Mouse (Mus musculus) spleen, adult 18-20 months (tissue): Measurements from ENCODE around the gene Fam110a.

Experiments
- DNase-seq, 2 experiments: peaks; one replicate each; pipeline ENCODE4 v3.0.0; 2022; ENCODE audit warnings: mixed read lengths in 2 of 2

The Fam110a gene

DNA sequence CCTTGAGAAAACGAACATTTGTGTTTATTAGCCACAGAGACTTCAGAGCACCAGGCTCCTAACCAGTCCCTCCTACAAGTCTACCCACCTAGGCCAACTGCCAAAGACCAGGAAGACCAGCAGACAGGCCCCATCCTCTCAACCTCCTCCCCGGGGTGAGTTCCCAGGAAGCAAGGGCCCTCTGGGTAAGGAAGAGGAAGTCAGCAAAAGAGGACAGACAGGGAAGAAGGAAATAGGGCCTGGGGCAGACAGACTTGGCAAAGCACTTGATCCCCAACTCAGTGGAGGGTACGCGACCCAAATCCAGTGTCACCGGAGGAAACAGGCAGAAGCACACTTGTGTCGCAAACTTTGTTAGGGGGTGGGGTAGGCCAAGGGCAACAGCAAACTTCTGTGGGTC lies 10.6 kb downstream of the Fam110a start:
- DNase-seq = no peak

DNA sequence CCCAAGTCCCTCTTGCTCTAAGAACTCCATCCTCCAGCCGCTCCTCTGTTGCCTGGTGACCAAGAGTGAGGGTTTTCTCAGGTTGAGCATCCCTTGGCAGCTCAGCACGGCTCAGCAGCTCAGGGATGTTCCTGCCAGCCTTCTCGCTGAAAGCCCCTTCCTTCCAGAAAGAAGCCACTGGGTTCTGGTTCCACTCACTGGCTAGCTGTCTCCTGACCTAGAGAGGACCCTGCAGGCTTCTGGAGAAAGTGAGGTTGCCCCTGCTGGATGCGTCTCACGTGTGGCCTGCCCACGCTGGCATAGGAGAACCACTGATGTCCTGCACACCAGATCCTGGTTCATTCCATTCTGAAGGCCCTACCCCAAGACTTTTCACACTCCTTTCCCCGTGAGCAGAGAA lies 11.0 kb downstream of the Fam110a start:
- DNase-seq = no peak

DNA sequence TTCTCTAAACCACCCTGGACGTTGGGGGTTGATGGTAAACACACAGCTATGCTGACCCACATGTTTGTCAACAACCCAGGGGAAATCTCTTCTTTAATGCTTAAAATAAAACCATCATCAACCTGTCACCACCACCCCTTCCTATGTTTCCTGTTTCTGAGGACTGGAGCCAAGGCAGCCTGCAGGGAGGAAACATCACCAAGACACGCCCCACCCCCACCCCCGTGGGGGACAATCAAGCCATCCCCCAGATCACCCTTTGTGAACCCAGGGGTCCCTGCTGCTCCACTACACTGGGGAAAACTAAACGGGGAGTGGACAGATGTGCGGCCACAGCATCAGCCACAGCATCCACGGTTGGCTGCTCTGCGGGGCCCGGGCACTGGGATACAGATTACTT lies 11.6 kb downstream of the Fam110a start:
- no peak for DNase-seq

DNA sequence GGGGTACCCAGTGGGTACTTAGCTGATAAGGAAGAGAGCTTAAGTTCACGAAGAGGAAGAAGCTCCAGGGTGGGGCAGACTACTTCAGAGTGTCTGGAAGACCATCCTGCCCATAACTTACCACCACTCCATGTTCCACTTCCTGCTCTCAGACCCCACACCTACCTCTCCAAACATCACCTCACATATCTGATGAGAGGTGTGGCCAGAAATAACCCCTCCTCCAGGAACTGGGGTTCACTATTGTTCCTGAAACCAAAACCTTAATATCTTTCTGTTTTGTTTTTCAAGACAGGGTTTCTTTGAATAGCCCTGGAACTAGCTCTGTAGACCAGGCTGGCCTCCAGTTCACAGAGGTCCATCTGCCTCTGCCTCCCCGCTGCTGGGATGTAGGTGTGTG lies 12.2 kb downstream of the Fam110a start:
- no peak for DNase-seq

DNA sequence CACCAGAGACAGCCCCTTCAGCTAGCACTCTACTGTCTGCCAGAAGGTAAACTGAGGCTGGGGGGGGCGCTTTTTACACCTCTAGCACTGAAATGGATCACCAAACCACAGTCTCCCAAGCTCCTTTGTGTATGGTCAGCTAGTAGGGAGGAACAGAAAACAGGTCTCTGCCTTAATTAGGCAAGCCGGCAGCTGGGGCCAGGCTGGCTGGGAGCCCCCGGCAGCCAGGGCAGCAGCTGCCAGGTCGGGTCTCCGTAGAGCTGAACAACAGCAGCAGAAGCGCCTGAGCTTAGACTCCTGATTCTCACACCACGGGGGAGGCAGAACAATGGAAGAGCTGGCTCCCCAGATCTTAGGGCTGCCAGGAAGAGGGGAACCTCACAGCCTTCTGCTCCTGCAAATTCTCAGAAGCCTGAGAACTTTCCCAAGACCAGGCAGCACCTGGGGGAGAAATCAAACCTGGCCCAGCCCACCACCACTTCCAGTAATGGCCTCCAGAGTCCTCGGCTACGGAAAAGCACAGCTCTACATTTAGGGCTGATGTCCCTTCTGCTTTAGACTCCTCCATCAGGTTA lies 12.8 kb downstream of the Fam110a start:
- no peak for DNase-seq

DNA sequence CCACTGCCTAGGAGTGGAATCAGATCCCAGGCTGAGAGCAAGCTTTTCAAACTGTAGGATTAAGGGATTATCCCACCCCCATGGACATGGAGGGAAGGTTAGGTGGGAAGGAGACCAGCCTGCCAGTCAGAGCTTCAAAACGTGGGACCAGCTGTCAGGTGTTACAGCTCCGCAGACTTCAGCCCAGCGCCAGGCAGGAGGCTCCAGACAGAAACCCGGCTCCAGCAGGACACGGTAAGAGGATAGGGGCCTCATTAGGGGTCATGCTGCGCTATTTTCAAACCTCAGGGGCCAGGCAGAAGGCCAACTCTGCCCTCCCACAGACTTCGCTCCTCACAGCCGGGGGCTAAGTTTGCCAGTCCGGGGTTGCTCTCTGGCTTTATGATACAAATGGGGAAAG lies 16.0 kb downstream of the Fam110a start:
- DNase-seq = no peak

DNA sequence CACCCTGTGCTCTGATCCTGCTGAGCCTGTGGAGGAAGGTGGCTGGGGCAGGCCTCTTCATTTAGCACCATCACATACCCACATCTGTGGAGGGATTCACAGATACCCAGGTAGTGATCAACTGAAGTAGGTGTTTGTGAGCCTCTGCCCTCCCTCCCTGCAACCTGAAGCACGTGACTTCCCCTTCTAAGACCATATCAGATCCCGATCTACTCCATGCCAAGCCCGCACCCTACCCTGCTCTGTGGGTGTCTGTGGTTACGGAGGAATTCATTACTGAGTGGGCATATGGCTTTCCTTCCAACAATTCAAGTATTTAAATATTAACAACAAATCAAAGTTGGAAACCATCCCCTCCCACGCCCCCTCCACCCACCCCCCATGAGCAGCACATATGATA lies 16.7 kb downstream of the Fam110a start:
- no peak for DNase-seq

DNA sequence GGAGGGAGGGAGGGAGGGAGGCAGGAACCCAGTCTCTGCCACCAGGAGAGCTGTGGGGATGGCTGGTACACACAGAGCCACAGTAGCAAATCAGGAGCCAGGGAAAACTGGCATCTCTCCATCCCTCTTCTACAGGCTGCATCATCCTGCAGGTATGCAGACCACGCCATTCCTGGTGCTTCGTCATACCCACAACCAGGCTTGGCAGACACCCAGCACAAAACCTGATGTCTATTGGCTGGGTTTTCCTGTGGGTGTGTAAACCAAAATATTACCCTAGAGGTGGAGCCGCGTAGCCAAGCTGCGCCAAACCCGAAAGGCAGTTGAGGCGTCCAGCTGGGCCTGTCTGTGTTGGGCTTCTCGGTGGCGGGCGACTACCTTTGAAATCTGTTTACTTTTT lies 17.5 kb downstream of the Fam110a start:
- no peak for DNase-seq

DNA sequence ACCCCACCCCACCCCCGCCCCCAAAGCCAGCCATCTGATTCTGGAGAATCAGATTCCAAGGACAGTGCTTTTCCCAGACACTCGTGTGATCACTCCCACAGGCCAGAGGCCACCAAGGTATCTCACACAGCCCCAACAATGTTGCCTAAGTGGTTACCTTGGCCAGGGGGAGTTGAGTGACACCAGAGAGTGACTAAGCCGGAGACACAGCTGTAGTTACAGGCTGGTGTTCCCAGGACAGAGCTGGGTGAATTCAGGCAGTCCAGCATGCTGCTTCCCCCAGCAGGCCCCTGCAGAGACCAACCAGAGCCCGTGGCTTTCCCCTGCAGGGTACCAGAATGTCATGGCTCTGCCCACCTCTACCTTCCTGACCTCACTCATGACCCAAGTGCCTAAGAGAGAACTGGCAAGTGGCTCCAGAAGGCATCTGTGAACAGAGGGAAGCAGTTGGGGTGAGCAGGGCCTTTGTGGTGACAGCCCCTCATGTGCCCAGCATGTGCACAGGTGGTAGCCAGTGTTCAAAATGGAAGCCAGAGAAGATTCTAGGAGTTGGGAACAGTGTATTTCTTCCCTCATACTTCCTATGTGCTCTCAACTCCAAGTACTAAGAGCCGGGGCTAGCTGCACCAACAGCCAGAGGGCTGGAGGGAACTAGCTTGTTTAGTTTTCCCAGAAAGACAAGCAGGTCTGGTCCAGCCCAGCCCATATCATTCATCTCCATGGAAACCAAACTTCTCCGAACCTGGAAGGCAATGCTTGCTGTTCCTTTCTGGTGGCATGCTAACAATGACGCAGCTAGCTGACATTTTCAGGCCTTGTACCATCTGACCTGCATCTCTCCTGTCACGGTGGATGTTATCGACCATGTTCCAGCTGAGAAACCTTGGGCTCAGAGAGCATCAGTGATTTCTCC lies 18.5 kb downstream of the Fam110a start:
- no peak for DNase-seq

DNA sequence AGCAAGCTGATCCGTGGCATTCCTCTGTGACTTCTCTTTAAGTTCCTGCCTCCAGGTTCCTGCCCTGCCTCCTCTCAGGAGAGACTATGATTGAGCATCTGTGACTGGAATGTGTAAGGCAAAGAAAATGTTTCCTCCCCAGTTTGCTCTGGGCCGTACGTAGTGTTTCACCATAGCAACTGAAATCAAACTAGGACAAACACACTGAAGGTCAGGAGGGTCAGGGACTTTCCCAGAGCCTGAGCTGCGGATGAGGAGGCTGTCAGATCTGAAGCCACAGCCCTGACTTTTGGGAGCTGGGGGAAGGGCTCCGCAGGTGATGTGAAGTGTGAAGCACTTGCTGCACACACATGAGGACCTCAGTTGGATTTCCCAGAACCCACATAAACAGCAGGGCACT lies 20.7 kb downstream of the Fam110a start:
- DNase-seq = no peak

DNA sequence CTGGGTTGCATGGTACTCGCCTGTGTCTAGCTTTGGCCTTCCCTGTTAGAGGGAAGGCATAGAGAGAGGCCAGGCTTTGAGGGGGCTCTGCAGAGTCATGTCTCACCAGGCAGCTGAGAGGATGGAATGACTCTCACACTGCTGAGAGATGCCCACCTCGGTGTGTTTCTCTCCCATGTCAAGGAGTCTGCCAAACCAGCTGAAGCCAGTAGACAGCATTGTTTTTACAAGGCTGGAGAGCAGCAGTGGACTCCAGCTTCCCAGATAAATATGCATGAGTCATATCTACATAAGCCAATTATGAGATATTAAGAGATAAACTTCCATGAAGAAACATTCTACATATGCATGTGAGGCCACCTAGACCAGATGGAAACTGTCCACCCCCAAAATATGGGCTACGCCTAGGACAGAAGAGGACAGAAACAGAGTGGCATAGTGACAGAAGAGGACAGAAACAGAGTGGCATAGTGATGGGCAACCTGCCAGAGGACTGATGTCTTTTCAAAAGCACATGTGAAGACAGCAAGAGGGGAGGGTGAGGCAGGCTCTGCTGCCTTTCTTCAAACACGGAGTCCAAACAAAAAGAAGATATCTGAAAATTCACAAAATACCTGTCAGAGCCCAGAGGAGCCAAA lies 23.4 kb downstream of the Fam110a start:
- no peak for DNase-seq

DNA sequence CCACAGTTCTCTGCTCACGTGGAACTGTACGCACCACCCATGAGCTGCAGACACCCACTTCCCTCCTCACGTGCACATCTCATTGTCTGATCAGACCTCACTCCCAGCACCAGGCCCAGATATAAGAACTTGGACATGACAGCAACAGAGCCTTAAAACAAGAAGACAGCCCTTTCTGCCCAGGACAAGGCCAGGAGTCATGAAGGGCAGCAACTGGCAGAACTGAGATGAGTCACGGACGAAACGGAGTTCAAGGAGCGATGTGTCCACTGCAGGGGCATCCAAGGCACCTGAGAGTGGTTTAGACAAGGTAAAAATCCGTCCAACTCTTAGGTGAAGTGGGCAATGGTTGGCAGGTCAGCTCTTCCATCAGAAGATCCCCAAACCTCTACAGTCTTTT lies 26.4 kb downstream of the Fam110a start:
- no peak for DNase-seq

DNA sequence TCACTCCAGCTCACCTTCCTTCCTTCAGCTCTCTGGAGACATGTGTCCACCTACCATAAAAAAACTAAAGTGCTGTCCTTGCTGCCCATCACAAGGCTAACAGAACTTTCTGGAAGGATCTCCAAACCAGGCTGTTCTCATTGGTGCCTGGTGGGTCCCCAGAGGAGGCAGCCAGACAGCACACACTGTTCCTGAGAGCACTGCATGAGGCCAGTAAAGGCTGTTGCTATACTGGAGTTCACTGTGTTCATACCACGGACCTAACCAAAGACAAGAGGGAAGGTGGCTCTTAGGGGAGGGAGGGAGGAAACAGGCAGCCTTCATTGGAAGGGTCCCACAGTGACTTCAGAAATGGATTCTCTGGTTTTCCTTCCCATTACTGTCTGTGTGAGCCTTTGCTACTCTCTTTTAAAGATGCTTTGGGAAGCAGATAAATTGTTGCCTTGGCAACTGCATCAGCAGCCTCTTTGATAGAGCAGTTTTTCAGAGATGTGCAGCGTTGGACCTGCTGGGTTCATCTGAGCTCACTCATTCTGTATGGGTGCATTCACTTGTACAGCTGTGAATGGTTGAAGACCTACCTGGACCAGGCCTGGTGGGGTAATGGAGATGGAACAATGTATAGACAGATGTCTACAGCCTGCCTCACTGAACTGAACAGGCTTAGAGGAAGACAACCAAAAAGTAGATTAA lies 30.8 kb downstream of the Fam110a start:
- no peak for DNase-seq

DNA sequence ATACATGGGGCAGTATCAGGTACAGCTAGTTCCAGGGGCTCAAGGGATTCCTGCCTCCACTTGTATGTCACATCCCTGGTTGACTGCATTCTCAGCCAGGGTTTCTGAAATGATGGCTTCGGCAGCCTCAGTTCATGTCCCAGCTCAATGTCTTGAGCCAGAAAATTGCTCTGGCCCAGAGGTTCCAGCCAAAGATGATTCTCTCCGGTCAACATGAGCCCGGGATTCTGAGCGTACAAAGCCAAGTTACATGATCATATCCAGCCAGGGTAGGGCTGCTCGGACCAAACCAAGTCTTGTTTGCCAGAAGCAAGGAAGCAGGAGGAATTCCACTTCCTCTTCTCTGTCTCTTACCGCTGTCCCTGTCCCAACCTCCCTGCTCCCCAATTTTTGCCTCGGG lies 31.7 kb downstream of the Fam110a start:
- DNase-seq = no peak

DNA sequence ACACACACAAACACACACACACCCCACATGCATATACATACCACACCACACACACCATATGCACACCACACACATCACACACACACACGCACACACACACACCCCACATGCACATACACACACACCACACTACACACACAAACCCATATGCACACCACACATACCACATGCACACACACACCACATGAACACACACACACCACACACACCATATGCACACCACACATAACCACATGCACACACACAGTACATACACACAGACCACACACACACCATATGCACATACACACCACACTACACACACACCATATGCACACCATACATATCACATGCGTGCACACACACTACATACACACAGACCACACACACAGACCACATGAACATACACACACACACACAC lies 32.4 kb downstream of the Fam110a start:
- no peak for DNase-seq

DNA sequence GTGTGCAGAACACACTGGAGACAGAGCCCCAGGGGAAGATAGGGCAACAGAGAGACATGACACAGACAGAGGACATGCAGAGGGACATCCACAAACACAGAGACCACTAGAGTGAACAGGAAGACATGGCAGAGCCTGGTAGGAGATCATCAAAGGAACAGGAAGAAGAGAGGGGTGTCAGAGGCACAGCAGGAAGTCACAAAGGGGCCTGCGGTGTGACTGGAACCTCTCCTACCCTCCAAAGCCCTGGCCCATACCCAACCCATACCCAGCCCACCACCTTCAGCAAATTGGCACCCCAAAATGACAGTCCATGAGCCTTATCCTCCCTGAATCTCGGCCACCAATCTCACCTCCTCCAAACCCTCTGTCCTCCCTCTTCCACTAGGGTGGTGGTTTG lies 35.9 kb downstream of the Fam110a start:
- DNase-seq = no peak

DNA sequence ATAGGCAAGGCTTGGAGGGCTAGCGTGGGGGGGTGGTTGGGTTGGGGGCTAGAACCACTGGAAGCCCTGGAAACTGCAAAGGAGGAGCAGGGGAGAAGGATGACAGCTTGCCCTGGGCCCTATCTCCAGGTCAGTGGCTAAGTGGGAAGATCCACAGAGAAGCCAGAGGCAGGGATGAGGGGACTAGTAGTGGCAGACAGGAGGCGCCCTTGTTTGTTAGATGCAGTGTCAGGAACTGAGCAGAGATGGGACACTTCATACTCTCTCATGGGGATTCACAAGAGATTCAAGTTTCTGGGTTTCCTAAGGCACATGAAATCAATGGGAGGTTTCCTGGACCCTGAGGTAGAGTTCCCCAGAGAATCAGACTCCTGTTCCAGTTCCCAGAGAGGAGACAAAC lies 38.8 kb downstream of the Fam110a start:
- peak in 1 of 2 experiments; percentile 22 for DNase-seq

DNA sequence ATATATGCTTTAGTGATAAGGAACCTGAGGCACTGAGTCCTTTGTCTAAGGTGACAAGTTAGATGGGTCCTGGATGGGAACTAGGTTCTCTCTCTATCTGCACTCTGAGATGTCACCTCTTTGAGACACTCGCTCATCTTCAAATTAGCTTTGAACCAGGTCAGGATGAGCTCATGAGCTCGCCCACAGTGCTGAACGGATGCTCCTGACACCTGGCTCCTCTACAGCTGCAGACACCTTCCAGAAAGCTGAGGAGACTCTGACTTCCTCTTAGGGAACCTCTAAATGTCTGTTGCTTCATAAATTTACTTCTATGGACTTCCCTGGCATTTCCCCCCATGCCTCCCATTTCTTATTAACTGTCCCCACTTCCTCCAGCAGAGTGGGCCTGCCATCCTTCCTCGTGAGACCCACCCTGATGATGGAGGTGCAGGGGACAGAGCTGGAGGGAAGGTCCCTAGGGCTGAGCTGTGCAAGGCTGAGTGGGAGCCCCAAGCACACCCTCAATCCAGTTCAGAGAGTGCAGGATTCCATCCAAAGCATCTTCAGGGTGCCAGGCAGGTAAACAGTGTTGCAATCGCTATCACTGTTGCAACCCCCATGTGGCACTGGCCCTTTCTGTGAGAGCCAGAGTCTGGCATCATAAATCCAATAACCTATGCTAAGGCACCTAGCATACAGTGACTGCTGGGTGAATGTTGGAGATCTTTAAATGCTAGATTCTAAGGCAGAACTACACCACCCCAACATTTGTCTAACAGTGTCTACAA lies 40.2 kb downstream of the Fam110a start:
- DNase-seq = no peak

DNA sequence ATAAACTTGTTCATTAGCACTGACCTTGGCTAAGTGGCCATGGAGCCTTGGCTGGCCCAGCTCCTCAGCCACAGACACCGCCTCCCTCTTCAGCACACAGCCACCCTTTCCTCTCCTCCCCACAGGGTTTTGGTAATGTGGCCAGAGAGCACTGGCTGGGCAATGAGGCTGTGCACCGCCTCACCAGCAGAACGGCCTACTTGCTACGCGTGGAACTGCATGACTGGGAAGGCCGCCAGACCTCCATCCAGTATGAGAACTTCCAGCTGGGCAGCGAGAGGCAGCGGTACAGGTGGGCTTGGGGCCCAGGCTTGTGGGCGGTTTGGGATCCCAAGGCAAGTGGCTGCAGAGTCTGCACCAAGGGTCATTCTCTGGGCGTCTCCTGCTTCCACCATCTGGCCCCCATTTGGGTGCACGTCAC lies 41.2 kb downstream of the Fam110a start:
- no peak for DNase-seq

DNA sequence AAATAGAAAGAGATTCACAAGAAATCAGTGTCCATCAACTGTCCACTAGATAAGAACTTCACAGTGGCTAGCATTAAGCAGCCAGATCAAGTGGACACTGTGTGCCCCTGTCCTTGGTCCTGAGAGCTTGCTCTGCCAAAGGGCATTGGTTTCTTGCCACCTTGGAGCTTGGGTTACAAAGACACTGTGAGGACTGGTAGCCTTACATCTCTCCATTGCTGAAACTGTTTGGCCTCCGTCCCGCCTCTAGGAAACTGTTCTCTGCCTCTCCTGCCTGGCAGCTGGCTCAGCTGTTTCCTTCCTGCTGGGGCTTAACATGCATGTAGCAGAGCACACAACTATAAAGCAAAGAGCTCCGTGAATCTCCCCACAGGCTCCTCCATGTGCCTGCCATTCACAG lies 42.1 kb downstream of the Fam110a start:
- DNase-seq = no peak

DNA sequence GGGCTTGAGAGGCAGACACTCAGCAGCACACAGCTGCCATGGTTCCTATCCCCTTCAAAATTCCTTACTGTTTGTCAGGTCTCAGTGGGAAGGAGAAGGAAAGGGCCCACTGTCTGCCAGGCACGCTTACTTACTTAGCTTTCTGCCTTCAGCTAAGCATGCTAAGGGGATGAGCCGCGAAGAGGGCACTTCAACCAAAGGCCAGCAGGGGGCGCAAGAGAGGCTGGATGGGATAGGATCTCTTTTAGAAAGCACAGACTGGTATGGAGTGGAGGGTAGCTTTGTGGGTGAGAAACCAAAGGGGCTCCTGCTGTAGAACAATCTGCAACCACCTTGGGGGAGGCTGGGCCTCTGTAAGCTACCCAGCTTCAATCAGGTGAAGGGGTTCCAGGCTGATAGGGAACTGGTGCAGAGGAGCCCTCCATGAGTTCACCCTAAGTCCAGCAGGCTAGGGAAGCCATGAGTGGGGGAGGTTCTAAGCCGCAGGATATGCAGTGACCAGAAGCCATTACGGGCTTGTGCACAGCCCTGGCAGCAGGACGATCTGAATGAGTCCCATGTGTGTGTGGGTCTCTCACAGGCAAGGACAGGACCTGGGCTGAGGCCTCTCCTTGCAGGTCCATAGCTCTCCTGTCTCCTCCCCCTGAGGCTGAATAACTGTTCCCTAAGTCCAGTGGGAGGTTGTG lies 49.5 kb downstream of the Fam110a start:
- peak; percentile 47 to 80 for DNase-seq

DNA sequence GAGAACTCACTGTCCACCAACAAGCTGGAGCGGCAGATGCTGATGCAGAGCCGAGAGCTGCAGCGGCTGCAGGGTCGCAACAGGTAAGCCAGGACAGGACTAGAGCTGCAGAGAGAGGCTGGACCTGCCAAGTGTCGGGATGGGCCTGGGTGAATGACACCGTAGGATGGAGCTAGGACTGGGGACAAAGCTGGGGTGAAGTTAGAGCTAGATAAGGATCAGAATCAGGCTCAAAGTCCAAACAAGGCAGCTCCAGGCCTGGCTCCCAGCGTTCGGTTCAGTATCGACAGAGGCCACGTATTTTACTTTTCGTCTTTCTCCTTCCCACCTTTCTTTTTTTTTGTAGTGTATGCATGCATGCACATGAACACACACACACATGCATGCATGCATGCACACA lies 52.9 kb downstream of the Fam110a start:
- no peak for DNase-seq
